Mouse (Mus musculus) c-Kit-positive CD71-negative TER-119-negative erythroid progenitor cells, embryonic 14.5 days (primary cell): ENCODE measurements around the gene Asic2.
"Not testable (repeated sequence)": the region's sequence is repeated elsewhere in the genome, so short reads cannot be mapped to it uniquely, and the experiment has no call there.

ENCODE experiments used
- DNase-seq: peaks from one replicate; pipeline ENCODE4 v3.0.0-alpha.2; 2013; ENCODE audit warnings: low read depth

Gene Asic2

DNA sequence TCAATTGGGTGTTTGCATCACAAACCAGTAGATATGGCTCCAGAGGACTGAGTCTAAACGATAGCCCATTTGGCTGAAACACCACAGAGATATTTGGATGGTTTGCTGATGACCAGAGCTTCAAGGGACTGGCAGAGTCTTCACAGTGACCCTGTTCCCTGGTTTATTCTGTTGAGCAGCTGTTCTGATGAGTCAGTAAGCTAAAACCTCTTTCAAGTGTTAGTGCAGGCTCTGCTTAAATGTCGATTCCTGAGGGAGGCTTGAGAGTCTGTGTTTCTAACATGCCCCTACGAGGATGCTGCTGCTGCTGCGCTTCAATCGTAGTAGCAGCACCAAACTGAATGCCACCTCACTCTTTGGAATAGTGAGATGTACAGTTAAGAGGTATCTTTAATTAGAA, 640.2 kb downstream of the Asic2 start:
- no peak for DNase-seq

- DNase-seq = no peak
These were observed 645.1 kb downstream of the Asic2 start for GRCm38 (mm10) chr11:81323146-81323545.

DNA sequence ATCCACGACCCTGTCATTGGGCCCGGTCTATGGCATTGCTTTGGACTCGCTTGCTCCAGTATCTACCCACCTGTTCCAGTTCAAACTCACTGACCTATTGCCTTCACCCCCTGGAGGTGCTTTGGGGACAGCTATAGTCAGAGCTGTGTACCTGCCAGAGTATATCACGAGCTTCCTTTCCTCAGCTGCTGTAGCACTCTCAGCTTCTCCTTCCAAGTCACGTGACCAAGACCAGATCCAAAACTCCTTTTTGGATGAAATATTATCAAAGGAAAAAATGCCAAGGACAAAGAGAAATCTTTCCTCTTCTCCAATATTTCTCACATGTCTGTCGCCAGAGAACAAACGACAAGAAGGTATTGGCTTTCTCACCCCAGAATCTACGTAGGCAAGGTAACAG, 645.8 kb downstream of the Asic2 start:
- no peak for DNase-seq

- no peak for DNase-seq
These were observed 678.2 kb downstream of the Asic2 start for GRCm38 (mm10) chr11:81290041-81290440.

DNA sequence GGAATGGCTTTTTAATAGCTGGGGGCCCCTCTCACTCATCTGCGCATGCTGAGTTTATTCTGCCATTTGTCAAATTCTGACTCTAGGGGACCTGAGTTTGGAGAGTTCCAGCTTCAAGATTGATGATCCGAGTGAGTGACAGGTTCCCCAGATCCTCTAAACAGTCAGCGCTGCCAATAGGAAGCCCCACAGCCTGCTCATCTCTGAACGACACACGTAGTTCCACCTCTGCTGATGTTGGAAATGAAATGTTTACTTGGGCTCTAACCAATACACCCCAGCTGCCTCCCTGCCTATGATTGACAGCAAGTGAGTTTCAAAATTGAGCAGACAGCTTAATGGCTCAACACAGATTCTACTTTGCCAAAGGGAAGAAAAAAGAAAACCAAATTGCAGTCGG, 685.1 kb downstream of the Asic2 start:
- DNase-seq = no peak

GRCm38 (mm10) chr11:81280070-81280469, 688.2 kb downstream of the Asic2 start:
- no peak for DNase-seq

- DNase-seq = no peak
These were observed 690.9 kb downstream of the Asic2 start for GRCm38 (mm10) chr11:81277406-81277805.

DNA sequence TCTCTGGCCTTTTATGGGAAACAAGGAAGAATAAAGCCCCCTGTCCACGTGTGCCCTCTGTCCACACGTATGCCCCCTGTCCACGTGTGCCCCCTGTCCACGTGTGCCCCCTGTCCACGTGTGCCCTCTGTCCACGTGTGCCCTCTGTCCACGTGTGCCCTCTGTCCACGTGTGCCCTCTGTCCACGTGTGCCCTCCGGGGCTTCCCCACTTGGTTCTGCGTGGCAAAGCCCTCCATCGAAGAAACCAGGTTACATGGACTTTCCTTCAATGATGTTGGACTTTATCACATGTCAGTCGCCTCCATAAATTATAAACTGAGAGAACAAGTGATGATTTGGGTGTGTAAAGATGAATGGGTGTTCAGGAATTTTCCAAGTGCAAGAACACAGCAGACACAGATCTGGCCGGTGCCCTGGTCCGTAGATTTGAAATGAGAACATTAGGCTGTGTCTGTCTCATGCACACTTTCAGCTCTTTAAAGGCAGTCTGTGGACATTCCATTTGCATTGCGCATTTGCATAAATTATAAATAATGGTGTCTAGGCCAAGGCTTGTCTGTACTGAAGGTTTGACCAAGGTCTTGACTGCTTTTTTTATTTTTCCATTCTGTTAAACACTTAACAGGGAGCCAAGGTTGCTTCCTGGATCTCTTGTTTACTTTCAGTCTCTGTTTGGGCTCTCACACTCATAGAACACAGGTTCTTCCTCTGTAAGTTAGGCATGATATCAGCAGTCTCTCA, 695.4 kb downstream of the Asic2 start:
- DNase-seq = no peak

GRCm38 (mm10) chr11:81271422-81271821, 696.8 kb downstream of the Asic2 start:
- DNase-seq = no peak

GRCm38 (mm10) chr11:81270518-81270917, 697.7 kb downstream of the Asic2 start:
- DNase-seq = no peak

GRCm38 (mm10) chr11:81263757-81264156, 704.5 kb downstream of the Asic2 start:
- DNase-seq = no peak

DNA sequence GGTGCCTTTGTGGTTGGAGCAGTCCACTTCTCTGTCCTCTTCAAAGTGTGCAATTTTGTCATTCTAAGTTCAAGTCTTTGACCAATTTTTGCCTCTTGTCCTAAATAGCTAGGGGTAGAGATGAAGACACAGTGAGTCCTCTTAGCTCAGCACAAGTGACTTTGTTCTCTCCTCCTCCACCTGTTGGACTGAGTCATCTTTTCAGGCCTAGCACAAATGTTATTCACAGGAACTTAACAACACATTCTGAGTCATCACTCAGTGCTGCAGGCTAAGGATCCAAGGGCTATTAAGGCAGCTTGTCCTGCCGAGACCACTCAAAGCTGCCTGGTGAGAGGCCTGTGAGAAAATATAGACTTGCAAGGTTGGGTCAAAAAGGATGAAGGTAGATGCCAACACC, 705.1 kb downstream of the Asic2 start:
- DNase-seq = no peak

DNA sequence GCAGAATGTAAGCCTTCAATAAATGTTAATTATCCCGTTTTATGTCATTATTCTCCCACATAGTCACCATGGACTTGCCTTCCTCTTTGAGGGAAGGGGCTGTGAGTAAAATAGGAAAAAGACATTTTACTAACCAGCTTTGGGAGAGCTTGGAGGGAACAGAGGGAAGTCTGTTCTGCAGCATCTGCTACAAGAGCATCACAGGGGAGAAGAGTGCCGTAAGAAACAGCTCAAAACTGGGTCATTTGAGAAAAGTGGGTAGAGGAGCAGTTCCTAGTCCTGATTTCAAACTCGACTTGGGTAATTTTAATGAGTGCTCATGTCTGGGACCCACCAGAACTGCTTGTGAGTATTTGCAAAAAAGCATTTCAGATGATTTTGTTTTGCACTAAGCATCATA, 707.0 kb downstream of the Asic2 start:
- no peak for DNase-seq

- not testable (repeated sequence) for DNase-seq
These were observed 727.1 kb downstream of the Asic2 start for GRCm38 (mm10) chr11:81241183-81241582.

GRCm38 (mm10) chr11:81239966-81240681, 728.1 kb downstream of the Asic2 start:
- DNase-seq = no peak

DNA sequence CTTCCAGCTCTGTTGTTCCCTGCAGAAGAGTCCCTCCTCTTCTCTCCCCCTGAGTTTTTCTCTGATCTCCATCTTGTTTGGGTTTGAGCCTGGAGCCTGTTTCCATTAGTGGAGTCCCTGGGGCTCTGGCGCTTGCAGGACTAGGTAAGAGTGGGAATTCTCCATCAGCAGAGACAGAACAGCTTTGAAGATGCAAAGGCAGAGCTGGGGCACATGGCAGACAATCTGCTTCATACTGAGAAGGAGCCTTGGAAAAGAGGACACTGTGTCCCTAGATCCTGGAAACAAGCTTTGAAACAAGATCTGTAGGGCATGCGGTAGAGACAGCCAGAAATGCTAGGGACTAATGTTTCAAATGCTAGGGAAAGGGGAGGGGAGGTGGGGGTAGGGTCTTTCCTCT, 729.2 kb downstream of the Asic2 start:
- no peak for DNase-seq

GRCm38 (mm10) chr11:81236070-81236469, 732.2 kb downstream of the Asic2 start:
- no peak for DNase-seq

DNA sequence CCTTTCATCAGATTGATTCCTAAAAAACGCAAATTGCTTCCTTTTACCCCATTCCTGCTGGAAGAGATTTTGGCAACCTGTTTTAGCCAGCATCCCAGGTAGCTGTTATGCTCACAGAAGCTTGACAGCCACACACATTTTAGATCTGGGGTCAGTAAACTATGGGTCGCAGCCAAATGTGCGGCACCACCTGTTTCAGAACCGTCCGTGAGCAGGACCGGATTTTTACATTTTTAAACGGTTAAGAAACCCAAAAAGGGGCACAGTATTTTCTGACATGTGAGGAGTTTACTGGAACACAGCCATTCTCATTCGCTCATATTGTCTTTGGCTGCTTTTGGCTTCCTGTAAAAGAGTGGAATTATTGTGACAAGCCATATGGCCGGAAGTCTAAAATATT, 744.9 kb downstream of the Asic2 start:
- no peak for DNase-seq

- no peak for DNase-seq
These were observed 747.5 kb downstream of the Asic2 start for GRCm38 (mm10) chr11:81220786-81221185.

GRCm38 (mm10) chr11:81205471-81205870, 762.8 kb downstream of the Asic2 start:
- DNase-seq = no peak

- DNase-seq = no peak
These were observed 765.7 kb downstream of the Asic2 start for GRCm38 (mm10) chr11:81202578-81202977.

GRCm38 (mm10) chr11:81193856-81194255, 774.4 kb downstream of the Asic2 start:
- no peak for DNase-seq

GRCm38 (mm10) chr11:81192155-81192554, 776.1 kb downstream of the Asic2 start:
- DNase-seq = no peak

GRCm38 (mm10) chr11:81189103-81189502, 779.2 kb downstream of the Asic2 start:
- no peak for DNase-seq
